Mouse (Mus musculus) megakaryocyte-erythroid progenitor cell, adult 5-6 weeks (primary cell): ENCODE results near the gene Trim28. TPM values are rescaled to one million over a fixed set of nuclear protein-coding genes. Genes with fewer than 3 reads are reported as not detected.

Experiments used
- ATAC-seq: replicated peaks from 2 replicates; pipeline ENCODE4 v1.8.0; 2016; ENCODE audit warnings: mild to moderate bottlenecking, inconsistent platforms; ENCODE audit not compliant: severe bottlenecking, poor library complexity, low FRiP score, low TSS enrichment
- total RNA-seq, 2 experiments: library from RNA; stranded (forward) in 1 of 2; stranded (reverse) in 1 of 2; fragments of 200-1000, 215-1000 nt in 1 of 2; fragments of >200 nt in 1 of 2; fragmentation: Nextera tagmentation in 1 of 2; gene quantifications; 2 replicates each; pipeline ENCODE4 v1.2.3; 2014 to 2017

The Trim28 gene
- total RNA-seq, 2 experiments from 2014 or later = 556 to 654 TPM

DNA sequence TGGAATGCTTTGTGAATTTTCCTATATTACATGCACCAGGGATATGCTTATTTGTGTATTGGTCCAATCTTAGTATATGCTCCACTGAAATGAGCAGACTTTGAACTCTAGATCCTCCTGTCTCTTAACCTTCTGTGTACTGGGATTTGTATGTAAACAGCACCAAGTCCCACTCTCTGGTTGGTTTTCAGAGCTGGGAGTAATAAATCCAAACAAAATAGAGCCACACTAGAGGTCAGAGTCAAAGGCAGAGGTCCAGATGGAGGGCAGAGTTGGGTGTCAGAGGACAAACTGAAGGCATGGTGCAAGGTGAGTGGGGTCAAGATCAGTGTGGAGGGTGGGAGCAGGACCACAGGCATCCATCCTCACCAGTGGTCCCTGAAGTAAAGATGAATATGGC, 3.1 kb upstream of the Trim28 start:
- no peak for ATAC-seq

DNA sequence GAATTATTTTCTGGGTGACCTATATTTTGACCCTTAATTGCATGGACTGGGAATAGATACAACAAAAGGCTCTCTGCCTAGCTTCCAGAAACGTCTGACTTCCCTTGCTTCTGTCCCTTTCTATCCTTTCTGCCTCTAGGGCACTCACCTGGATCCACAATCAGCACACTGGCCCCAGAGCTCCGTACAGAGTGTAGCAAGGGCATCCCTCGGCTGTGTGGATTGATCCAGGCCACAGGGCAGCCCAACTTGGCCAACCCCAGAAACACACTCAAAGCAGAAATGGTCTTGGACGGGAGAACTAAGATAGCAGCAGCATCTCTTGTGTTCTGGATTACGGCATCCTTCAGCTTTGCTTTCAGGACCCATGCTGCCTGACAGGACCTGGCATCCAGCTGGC, 1.7 kb upstream of the Trim28 start:
- ATAC-seq = no peak

DNA sequence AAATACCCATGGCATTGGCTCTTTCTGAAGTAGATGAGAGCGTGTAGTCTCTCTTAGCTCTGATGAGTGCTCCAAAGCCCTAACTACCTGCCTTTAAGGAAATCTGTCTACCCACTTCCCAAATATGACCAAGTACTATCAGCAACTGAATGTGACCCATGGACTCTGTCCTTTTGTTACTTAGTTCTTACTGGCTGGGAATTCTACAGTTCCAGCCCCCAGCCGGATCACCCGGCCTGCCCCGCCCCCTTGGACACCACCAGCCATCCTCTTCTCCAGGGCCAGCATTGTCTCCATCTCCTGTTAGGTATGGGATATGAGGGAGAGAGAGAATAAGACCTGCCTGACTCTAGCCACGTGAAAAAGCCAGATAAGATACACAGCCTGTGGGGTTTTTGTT, 861 bp upstream of the Trim28 start, which contains the start of gene Slc27a5:
Gene Slc27a5 (minus strand): TSS at position 140 of the 400 bp plus-strand sequence.
- no peak for ATAC-seq

DNA sequence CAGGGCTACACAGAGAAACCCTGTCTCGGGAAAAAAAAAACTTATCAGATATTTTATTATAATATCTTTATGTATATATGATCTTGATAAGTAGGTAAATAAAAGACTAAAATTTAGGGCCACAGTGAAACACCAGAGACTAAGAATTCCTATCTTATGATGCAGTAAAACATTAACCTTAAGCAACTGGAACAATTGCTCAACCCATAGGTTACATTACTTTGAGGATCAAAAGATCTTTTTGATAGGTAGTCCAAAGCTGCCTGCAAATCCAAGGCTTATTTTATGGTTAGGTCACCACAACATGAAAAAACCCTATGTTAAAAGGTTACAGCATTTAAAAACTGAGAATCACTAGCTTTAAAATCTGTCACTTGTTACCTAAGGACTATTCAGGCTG, 2.7 kb downstream of the Trim28 start:
- ATAC-seq = no peak

DNA sequence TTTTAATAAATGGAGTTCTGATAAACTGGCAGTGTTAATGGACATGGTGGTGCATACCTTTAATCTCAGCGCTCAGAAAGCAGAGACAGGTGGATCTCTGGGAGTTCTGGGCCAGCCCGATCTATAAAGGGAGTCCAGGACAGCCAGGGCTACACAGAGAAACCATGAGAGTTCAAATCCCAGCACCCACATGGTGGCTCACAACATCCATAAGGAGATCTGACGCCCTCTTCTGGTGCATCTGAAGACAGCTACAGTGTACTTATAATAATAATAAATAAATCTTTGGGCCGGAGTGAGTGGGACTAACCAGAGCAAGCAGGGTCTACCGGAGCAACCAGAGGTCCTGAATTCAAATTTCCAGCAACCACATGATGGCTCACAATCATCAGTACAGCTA, 4.5 kb downstream of the Trim28 start:
- no peak for ATAC-seq

DNA sequence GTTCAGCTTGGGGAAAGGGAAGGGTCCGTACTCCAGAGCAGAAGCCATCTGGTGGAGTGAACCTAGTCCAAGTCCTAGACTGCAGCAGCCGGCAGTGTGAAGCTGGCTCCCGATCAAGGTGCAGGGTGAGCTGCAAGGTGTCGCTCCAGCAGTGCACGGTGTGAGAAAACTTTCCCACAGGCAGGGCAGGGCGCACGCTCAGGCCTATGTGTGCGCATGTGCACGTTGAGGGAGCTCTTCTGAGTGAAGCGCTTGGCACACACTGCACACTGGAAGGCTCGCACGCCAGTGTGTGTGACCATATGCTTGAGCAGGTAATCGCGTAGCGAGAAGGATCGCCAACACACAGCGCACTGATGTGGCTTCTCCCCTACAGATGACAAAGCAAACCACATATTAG, 7.1 kb downstream of the Trim28 start:
- no peak for ATAC-seq

DNA sequence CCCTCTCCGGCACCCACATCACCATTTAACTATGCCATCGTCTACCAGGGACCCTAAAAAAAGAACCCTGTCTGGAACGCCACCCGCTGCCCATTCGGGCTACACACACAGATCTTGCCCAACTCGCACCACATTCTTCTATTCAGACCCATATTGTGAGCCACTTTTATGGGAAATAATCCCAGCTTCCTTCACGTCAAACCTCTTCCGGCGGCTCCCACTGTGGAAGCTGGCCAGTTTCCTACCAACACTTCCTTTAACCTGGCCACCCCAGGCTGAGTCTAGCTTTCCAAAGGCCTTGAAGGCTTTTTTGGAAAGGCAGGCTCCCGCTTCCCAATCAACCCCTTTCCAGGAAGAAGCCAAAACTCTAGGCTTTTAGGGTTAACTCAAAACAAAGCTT, 7.6 kb downstream of the Trim28 start:
- no peak for ATAC-seq

DNA sequence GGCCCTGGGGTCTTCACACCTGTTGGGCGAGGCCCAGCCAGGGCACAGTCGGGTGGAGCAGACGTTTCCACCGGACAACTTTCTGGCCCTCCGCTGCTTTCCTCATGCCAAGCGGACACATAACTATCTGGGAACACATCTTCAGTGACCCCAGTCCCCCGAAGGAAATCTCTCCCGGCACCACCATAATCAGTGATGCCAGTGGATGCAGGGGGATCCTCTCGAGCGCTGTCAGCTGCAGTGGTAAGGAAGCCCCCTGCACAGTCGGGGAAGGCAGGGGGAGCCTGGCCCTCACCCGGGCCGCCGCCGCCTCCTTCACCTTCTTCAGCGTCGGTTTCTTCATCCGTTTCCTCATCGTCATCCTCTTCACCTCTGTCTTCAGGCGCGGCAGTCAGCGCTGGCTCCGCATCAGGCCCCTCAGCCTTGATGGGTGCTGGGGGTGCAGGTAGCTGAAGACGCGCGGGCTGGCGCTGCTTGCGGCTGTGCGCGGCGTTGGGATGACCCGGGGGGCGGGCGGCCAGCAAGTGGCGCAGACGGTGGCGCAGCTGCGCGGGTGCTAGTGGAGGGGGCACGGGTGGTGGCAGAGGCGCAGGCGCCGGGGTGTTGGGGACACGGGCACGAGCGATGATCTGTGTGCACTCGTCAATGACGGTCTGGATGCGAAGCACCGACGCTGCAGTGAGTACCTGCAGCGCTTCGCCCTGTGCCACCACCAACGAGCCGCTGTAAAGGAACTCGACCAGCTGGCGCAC, 8.6 kb downstream of the Trim28 start:
- no peak for ATAC-seq

DNA sequence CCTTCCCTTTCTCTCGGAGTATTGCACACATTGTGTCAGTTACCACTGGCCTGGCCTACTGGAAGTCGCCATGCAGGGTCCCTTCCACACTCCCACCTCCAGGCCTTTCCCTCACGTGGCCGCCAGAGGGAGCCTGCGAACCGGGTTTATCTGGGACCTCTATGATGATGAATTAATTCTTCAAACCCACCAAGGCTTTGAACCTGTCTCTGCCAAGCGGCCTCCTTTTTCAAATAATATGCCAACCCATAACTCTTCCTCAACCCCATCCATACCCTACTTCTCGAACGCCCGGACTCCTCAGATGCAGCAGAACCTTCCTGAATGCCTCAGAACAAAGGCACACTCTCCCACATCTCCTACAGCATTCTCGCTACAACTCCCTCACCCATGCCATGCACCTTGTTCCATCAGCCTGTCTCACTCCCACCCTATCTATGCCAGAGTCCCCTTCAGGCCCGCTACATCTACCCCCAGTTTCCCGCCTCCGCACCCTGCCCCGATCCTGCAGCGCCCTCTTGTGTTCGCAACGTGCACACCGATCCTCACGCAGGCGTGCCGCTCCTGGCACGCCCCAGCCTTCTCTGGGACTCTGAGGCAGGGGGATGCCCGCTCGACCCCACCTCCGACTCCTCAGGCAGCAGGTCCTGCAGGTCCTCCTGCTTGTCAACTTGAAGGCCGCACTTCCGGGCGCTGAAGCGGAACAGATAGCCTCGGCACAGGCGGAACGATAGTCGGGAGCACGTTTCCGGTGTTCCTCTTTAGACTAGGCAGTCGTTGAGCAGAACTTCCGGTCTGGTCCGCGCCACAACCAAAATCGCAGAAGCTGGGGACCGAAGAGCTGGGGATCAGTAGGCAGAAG, 10.5 kb downstream of the Trim28 start:
- ATAC-seq = peak; percentile 94

DNA sequence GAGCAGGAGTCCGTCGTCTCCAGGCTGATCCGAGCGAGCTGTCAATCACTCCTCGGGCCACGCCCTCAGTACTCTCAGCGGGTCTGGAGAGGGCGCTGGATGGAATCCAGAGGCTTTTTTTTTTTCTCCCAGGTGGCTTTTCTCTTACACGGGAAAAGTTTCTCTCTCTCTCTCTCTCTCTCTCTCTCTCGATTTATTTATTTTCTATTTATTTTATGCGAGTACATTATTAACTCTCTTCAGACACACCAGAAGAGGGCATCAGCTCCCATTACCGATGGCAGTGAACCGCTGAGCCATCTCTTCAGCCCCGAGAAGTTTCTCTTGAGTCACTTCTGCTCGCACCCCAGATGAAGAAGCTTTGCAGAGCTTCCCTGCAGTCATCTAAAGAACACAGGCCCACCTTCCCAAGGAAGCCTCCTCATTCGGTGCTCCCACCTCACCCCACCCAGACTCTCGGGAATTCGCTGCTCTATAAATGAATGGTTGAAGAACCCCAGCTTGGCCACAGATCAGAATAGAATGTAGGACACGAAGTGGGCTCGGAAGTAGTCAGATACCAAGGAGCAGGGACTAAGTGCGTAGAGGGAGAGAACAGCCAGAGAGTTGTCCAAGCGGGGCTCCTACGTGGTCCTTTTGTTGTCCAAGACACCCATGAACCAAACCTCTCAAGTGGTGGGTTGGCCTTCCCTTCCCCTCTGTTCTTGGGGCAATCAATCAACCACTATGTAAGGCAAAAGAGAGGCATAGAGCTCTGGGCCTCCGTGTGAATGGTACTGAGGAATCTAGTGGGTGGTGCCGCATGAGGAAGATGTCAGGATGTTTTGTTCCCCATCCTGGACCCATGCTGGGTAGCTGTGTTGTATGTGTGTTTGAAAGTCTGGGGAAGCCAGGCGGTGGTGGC, 11.3 kb downstream of the Trim28 start, which contains the start of gene Zbtb45:
Gene Zbtb45 (minus strand): TSS at position 30 of the 904 bp plus-strand sequence.
- ATAC-seq = no peak

DNA sequence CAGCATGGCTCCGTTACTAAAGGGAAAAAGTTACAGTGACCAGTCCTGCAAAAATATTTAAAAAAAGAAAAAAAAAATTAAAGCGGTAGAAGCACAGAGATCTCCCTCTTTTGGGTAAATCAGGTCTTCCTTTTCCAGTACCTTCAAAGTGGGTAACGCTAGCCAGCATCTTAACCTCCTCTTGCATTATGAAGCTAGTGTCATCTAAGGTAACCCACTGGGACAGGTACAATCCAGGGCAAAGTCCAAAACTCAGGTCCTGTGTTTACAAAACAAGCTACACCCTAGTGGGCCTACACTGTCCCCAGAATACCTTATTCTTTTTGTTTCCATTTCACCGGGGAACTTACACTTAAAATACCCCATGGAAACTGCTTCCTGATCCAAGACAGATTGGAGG, 14.8 kb downstream of the Trim28 start:
- no peak for ATAC-seq

DNA sequence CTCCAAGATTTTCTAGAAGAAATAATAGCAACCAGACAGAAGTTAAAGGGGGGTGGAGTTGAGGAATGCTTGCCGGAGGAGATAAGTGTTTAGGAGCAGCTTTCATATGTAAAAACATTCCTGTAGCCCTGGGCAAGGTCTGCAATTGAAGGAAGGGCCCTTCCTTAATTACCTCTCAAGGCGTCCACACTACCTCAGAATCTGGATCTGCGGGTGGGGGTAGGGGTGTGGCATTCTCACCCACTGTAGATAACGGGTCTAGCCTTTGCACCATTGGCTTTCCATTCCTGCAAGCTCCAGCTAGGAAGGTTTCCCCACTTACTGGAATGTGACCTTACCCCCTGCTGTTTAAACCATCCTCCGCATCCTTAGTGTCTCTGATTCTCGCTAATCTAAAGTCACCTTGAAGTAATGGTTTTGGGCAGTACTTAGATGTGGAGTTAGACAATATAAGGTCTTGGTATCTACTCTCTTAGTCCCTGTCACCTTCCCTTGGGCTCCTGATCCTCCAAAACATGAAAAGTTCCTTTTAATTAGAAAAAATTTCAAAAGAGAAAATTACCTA, 15.4 kb downstream of the Trim28 start:
- no peak for ATAC-seq

DNA sequence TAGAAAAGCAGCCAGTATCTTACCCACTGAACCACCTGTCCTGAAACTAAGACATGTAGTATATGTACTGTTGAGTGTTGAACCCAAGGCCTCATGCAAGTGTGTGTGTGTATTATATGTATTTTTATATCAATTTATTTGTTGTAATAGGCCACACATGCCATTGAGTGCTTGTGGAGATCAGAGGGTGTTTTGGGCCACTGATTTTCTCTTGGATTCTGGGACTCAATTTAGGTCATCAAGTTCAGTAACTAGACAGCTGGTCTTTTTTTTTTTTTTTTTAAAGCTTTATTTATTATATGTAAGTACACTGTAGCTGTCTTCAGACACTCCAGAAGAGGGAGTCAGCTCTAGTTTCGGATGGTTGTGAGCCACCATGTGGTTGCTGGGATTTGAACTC, 16.3 kb downstream of the Trim28 start:
- no peak for ATAC-seq

DNA sequence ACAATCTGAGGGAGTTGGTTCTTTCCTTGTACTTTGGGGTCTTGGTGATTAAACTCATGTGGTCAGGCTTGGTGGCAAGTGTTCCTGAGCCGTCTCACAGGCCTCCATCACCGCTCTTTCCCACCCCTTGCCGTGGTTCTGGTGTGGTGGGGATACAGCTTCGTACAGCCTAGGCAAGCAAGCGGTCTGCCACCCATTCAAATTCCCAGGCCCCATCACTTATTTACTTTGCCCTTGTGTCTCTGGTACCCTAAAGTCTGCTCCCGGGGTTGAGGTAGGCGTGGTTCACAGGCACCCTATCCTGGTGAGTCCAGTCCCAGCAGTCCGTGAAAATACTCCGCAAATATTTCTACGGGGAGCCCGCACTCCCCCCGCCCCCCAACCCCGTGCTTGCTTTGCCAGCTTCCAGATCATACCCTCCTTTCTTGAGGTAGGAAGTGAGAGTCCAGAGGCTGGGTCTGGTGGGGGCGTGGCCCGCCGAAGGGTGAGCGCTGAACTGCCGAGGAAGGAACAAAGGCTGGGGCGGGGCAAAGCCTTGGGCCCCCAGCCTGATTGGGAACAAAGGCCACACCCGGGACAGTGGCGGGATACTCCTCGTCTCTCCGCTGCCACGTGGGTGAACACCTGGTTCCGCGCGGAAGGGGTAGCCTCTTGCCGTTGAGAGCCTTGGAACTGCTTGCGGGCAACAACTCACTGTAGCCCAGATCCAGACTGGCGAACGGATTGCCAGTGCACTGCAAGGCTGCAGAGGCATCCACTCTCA, 24.0 kb downstream of the Trim28 start:
- peak; percentile 58 for ATAC-seq

DNA sequence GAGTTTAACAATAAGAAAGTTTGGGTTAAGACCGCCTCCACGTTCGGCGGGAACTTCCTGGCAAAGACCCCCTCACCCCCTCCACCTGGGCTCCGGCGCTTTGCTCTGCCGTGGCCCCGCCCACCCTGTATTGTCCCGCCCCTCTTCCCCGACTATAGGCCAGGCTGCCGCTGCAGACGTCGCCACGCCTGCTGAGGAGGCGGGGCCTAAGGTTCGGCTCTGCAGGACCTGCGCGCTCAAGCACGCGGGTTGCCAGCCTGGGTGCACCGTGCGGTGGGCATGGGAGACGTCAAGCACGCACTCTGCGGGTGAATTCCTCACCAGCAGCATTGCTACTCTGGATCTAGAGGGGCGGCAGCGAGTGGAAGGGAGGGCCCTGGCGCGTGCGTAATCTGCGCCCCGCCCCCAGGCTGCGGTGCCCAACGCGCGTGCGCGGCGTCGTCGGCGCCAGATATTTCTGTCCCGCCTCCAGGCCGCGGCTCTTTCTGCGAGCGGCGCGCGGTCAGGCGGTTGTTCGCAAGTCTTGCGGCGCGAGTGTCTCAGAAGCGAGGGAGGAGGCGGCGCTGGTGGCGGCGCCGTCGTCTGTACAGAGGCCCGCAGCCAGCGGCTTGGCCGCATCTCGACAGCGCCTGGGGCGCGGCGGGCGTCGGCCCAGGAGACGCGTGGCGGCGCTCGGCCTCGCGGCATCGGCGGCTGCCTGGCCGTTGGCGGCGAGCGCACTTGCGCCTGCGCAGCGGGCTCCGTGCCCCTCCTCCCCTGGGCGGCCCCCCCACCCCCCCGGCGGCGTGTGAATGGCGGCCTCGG, 25.2 kb downstream of the Trim28 start:
- ATAC-seq = peak; percentile 84

DNA sequence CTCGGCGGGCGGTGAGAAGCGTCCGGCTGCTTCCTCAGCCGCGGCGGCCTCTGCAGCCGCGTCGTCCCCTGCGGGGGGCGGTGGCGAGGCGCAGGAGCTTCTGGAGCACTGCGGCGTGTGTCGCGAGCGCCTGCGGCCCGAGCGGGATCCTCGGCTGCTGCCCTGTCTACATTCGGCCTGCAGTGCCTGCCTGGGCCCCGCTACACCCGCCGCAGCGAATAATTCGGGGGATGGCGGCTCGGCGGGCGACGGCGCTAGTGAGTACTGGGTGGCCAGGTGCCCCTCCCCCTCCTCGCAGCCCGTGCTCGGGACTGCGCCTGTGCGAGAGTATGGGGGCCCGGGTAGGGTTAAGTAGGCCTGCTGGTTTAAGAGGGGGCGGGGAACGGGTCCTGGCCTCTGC, 25.9 kb downstream of the Trim28 start:
- ATAC-seq = peak; percentile 12

DNA sequence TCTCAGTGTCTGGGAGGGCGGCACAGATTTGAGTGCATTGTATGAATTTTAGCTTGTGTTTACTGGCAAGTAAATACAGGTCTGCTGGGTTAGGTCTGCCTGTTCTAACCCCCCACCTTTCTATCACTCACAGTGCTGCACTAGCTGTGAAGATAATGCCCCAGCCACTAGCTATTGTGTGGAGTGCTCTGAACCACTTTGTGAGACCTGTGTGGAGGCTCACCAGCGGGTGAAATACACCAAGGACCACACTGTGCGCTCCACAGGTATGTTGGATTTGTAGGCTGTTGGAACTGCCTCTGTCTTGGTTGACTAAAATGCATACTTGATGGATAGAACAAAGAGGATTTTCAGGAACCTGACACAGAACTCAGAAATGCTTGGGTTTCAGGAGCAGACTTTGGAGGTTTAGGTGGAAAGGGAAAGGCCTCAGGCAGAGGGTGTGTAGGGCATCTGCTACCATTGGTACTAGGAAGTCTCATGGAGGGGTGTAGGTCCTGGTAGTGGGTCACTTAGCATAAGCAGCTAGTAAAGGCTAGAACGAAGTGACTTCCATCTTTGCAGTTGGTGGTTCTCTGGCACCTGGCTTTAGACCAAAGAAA, 26.7 kb downstream of the Trim28 start:
- no peak for ATAC-seq

DNA sequence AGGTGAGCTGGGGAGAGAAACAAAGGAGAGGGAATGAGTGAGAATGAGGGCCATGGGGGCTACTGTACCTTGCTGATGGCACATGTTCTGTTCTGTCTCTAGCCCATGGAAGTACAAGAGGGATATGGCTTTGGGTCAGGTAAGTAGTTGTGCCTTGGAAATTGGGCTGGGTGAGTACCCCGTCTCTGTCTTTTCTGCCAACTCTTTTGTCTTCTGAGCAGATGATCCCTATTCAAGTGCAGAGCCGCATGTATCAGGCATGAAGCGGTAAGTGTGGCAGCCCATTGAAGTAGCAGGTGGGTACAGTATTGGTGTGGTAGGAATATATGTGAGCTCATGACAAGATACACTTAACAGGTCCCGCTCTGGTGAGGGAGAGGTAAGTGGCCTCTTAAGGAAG, 30.1 kb downstream of the Trim28 start:
- ATAC-seq = no peak
